Mouse (Mus musculus): ENCODE data around the gene Actn4. TPM values are rescaled to one million over a fixed set of nuclear protein-coding genes. Genes with fewer than 3 reads are reported as not detected.

The Actn4 gene
- polyA plus RNA-seq, 1 experiment, result 243 TPM

GRCm38 (mm10) chr7:28931032-28931694 lies 31.0 kb downstream of the Actn4 start:
- Histone ChIP-seq H3K4me1 (replicated peaks; ENCODE audit: control insufficient read depth, insufficient read depth, low read length) (no peaks in the 10 kb centered on the region), H3K27ac (ENCODE audit: control insufficient read depth, insufficient read depth, low read length) (no peak overlapping the region), H3K27me3 (ENCODE audit: control insufficient read depth, insufficient read depth, low read length) (no peaks in the 10 kb centered on the region), H3K4me3 (ENCODE audit: control insufficient read depth, insufficient read depth, low read length) (no peak overlapping the region), H3K36me3 (ENCODE audit: control insufficient read depth, insufficient read depth, low read length) (no peaks in the 10 kb centered on the region)
- DNase-seq, result no peak
- no peak for TF ChIP-seq POLR2A (IDR thresholded peaks at IDR 0.05; ENCODE audit: control insufficient read depth, extremely low read depth, insufficient read depth, low read length, poor library complexity)
- WGBS, result 93% methylated on average over 7 of the region's 7 CpGs

- Histone ChIP-seq H3K4me1 (replicated peaks; ENCODE audit: control insufficient read depth, insufficient read depth, low read length) (no peaks in the 10 kb centered on the region), H3K27ac (ENCODE audit: control insufficient read depth, insufficient read depth, low read length) (no peak overlapping the region)
- DNase-seq, result no peak
These were observed 31.7 kb downstream of the Actn4 start for GRCm38 (mm10) chr7:28930320-28931031.

GRCm38 (mm10) chr7:28929381-28929780 lies 32.8 kb downstream of the Actn4 start:
- H3K4me1 ChIP-seq (replicated peaks; ENCODE audit: control insufficient read depth, insufficient read depth, low read length), result no peaks in the 10 kb centered on the region
- H3K36me3 ChIP-seq (ENCODE audit: control insufficient read depth, insufficient read depth, low read length), result no peaks in the 10 kb centered on the region
- no peaks in the 10 kb centered on the region for H3K27me3 ChIP-seq (ENCODE audit: control insufficient read depth, insufficient read depth, low read length)
- no peak overlapping the region for H3K27ac ChIP-seq (ENCODE audit: control insufficient read depth, insufficient read depth, low read length)
- no peak overlapping the region for H3K4me3 ChIP-seq (ENCODE audit: control insufficient read depth, insufficient read depth, low read length)
- TF ChIP-seq POLR2A (IDR thresholded peaks at IDR 0.05; ENCODE audit: control insufficient read depth, extremely low read depth, insufficient read depth, low read length, poor library complexity), result no peak
- no peak for TF ChIP-seq CTCF (IDR thresholded peaks at IDR 0.05; ENCODE audit: borderline replicate concordance, control insufficient read depth, extremely low read depth, insufficient read depth, low read length, poor library complexity)
- DNase-seq, result no peak
- 87% methylated on average over 3 of the region's 3 CpGs for WGBS

More at GRCm38 (mm10) chr7:28930320-28931031, 31.7 kb downstream of the Actn4 start:
- no peak overlapping the region for H3K4me3 ChIP-seq (ENCODE audit: control insufficient read depth, insufficient read depth, low read length)
- H3K27me3 ChIP-seq (ENCODE audit: control insufficient read depth, insufficient read depth, low read length), result no peaks in the 10 kb centered on the region
- 82% methylated on average over 5 of the region's 5 CpGs for WGBS
- no peak for TF ChIP-seq CTCF (IDR thresholded peaks at IDR 0.05; ENCODE audit: borderline replicate concordance, control insufficient read depth, extremely low read depth, insufficient read depth, low read length, poor library complexity)
- no peak for TF ChIP-seq POLR2A (IDR thresholded peaks at IDR 0.05; ENCODE audit: control insufficient read depth, extremely low read depth, insufficient read depth, low read length, poor library complexity)
- no peaks in the 10 kb centered on the region for H3K36me3 ChIP-seq (ENCODE audit: control insufficient read depth, insufficient read depth, low read length)

GRCm38 (mm10) chr7:28926172-28926571 lies 36.0 kb downstream of the Actn4 start:
- WGBS, result 88% methylated on average over 2 of the region's 2 CpGs
- Histone ChIP-seq H3K36me3 (ENCODE audit: control insufficient read depth, insufficient read depth, low read length) (no peaks in the 10 kb centered on the region), H3K4me1 (replicated peaks; ENCODE audit: control insufficient read depth, insufficient read depth, low read length) (peaks cover 2% of the 10 kb centered on the region; the same call in 1 of the 2 replicates), H3K4me3 (ENCODE audit: control insufficient read depth, insufficient read depth, low read length) (no peak overlapping the region), H3K27ac (ENCODE audit: control insufficient read depth, insufficient read depth, low read length) (no peak overlapping the region), H3K27me3 (ENCODE audit: control insufficient read depth, insufficient read depth, low read length) (no peaks in the 10 kb centered on the region)
- no peak for DNase-seq
- TF ChIP-seq POLR2A (IDR thresholded peaks at IDR 0.05; ENCODE audit: control insufficient read depth, extremely low read depth, insufficient read depth, low read length, poor library complexity) (no peak), CTCF (IDR thresholded peaks at IDR 0.05; ENCODE audit: borderline replicate concordance, control insufficient read depth, extremely low read depth, insufficient read depth, low read length, poor library complexity) (no peak)

GRCm38 (mm10) chr7:28925317-28925716 lies 36.8 kb downstream of the Actn4 start:
- no peak overlapping the region for H3K27ac ChIP-seq (ENCODE audit: control insufficient read depth, insufficient read depth, low read length)
- WGBS, result 93% methylated on average over 9 of the region's 9 CpGs
- H3K4me3 ChIP-seq (ENCODE audit: control insufficient read depth, insufficient read depth, low read length), result no peak overlapping the region
- TF ChIP-seq POLR2A (IDR thresholded peaks at IDR 0.05; ENCODE audit: control insufficient read depth, extremely low read depth, insufficient read depth, low read length, poor library complexity), result no peak
- TF ChIP-seq CTCF (IDR thresholded peaks at IDR 0.05; ENCODE audit: borderline replicate concordance, control insufficient read depth, extremely low read depth, insufficient read depth, low read length, poor library complexity), result no peak
- DNase-seq, result no peak
- no peaks in the 10 kb centered on the region for H3K36me3 ChIP-seq (ENCODE audit: control insufficient read depth, insufficient read depth, low read length)
- peaks cover 2% of the 10 kb centered on the region; the same call in 1 of the 2 replicates for H3K4me1 ChIP-seq (replicated peaks; ENCODE audit: control insufficient read depth, insufficient read depth, low read length)
- H3K27me3 ChIP-seq (ENCODE audit: control insufficient read depth, insufficient read depth, low read length), result no peaks in the 10 kb centered on the region

GRCm38 (mm10) chr7:28924802-28925201 lies 37.3 kb downstream of the Actn4 start:
- Histone ChIP-seq H3K27ac (ENCODE audit: control insufficient read depth, insufficient read depth, low read length) (no peak overlapping the region), H3K4me1 (replicated peaks; ENCODE audit: control insufficient read depth, insufficient read depth, low read length) (peaks cover 2% of the 10 kb centered on the region; the same call in 1 of the 2 replicates), H3K36me3 (ENCODE audit: control insufficient read depth, insufficient read depth, low read length) (no peaks in the 10 kb centered on the region), H3K27me3 (ENCODE audit: control insufficient read depth, insufficient read depth, low read length) (no peaks in the 10 kb centered on the region), H3K4me3 (ENCODE audit: control insufficient read depth, insufficient read depth, low read length) (no peak overlapping the region)
- DNase-seq, result no peak
- WGBS, result 96% methylated on average over 3 of the region's 3 CpGs
- TF ChIP-seq CTCF (IDR thresholded peaks at IDR 0.05; ENCODE audit: borderline replicate concordance, control insufficient read depth, extremely low read depth, insufficient read depth, low read length, poor library complexity) (no peak), POLR2A (IDR thresholded peaks at IDR 0.05; ENCODE audit: control insufficient read depth, extremely low read depth, insufficient read depth, low read length, poor library complexity) (no peak)
